Mouse (Mus musculus) brain, adult 2 months (tissue): ENCODE results near the gene Agbl1.

Experiments used
- DNase-seq: peaks from one replicate; pipeline ENCODE4 v3.0.0; 2011; ENCODE audit warnings: low read depth, low spot score

Gene Agbl1

DNA sequence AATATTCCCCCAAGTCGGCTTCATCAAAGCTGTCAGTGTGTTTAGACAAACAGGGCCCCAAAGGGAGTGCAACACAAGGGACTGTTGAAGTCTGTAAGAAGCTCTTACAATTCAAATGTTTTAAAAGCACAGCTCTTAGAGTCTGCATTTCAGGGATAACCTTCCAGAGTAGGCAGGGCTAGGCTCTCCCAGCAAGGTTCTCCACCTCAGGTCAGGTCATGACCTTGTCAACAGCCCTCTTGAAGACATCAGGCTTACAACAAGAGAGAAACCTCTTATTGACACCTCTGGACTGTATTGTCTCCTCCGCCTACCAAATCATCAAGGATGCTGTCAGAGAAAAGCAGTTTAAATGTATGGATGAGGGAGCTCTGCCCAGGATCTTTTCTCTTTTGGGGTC lies 692.0 kb downstream of the Agbl1 start:
- no peak for DNase-seq

DNA sequence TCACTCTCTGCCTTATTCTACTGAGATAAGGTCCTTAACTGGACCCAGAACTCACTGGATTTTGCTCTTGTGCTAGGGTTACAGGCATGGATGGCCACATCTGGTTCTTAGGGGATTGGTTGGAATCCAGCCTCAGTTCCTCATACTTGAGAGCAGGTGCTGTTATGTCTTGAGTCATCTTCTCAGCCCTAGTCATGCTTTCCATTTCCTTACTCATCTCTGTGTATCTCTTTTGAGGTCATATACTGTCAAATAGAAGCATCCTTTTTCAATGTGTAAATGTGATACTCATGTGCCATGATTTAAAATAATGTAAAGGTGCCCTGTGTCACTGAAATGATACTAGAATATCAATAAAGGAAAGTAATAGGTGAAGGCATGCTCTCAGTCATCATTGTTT lies 705.5 kb downstream of the Agbl1 start:
- DNase-seq, result no peak

DNA sequence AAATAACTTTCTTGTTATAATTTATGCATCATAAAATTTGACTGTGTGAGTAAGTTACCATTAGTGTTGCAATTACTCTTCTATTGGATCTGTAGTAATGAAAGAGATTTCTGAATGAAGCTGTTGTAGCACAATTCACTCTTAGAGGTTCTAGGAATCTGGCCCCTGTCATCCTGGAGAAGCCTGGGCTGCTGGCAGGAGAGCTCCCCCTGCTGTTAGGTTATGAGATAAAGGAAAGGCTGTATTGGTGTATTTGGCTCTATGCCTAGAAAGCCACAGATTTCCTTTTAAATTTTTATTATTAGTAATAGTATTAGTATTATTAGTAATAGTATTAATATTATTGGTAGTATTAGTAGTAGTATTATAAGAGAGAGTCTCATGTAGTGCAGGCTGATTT lies 711.8 kb downstream of the Agbl1 start:
- peak; percentile 57 for DNase-seq

DNA sequence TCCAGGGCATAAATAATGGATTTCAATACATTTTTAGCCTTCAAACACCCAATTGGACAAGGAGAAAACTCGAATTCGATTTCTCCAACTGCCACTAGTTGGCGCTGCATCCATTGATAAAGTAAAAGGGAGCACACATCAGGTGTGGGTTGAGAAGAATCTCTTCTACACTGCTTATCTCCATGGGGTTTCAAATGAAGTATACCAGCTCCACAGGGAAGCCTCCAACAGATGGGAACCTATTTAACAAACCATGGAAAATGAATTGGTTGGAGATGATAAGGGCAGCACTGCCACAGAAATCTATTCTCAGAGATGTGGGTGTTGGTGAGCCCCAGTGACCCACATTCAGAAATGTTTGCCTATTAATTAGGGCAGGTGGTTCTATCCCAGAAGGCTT lies 741.6 kb downstream of the Agbl1 start:
- DNase-seq, result peak; percentile 49

DNA sequence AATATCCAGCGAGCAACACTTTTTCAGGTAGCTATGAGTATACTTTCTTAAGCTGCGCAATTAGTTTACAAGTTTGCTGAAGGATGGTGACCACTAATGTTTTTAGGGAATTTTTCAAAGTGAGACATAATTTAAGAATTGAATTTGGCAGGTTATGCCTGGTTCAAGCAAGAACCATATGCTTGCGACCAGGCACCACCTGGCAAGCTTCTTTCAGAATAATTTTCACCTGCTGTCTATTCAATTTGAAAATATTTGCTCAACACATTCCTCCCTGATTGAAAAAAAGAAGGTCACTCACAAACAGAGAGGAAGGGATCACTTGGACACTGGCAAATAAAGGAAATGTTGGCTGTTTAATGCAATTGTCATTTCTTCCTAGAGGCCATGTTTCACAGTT lies 779.9 kb downstream of the Agbl1 start:
- DNase-seq, result peak; percentile 26

DNA sequence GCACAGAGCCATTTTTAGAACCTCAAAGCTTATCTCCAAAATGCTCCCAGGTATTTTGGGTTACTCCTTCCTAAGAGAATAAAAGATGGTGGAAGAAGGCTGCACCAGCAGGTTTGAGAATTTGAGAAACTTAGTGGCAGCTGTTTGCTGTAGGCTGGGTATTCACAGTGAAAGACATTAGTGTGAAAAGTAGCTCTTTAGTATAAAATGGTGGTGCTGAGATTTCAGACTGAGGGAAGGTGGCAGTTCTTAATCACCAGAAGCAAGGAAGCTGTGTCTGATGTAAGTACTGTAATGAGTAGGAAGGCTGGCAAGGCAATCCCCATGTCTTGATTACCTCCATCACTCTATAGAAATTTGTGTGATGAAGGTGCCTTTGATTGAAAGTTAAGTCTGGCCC lies 799.3 kb downstream of the Agbl1 start:
- DNase-seq, result peak; percentile 29

DNA sequence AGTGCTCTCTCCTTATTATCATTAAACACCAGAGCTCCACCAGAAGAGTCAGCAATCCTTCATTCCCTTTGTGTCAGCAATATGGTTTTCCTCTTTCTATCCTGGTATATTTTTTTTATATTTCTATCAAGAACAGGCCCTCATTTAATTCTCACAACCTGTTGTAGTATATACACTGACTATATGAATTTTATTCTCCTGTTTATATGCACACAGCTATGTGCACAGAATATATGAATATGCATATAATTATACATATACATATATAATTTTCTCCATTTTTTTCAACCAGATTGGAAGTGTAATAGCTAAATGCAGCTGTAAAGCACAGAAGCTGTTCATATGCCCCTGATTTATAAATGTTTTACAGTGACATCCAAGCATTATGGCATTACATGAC lies 846.3 kb downstream of the Agbl1 start:
- no peak for DNase-seq

DNA sequence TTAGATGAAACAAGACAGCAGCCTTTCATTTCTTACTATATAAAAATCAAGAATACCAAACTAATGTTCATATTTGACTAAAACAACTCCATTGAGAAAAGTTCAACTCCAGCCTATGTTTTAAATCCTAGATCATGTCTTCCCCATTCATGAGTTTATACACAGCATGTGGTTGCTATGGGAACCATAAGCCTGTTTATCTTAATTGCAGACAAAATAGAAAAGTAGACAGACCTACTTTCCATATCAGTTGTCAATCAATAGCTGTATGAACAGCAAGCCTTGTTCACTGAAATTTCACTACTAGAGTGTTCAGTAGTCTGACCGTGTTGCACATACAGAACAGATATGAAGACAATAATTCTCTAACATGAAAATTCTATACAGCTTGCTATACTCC lies 857.6 kb downstream of the Agbl1 start:
- DNase-seq, result no peak

DNA sequence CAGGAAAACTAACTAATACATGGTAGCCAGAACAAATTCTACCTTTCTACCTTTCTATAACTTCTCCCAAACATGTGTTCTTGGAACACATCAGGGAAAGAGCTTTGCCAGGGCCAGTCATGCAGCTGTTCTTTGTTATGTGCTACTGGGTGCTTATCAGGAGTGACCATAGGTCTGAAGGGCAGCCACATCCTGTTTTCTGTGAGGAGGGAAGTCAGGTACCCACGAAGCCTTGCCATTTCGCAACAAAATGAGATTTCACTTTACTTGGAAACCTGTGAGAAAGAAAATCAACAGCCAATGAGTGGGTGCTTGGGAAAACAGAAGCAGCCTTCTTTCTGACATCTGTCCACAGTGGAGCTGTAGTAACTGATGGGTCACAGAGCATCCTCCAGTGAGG lies 865.5 kb downstream of the Agbl1 start:
- DNase-seq, result no peak

DNA sequence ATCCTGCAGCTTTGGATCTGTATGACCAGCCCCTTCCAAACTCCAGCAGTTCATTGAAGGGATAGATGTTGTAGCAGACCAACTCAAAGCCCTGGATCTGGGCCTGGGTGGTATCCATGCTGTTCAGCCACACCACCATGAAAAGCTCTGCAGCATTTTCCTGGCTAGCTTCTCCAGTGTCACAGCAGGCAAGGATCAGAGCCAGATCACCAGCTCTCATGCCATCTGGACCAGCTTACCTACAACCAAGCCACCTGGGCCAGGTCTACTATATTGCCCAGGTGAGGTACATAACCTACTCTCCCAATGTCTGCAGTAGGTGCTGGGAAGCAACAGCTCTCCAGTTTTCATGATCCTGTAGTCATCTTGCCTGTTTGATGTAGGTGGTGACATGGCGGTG lies 884.3 kb downstream of the Agbl1 start:
- DNase-seq, result no peak

DNA sequence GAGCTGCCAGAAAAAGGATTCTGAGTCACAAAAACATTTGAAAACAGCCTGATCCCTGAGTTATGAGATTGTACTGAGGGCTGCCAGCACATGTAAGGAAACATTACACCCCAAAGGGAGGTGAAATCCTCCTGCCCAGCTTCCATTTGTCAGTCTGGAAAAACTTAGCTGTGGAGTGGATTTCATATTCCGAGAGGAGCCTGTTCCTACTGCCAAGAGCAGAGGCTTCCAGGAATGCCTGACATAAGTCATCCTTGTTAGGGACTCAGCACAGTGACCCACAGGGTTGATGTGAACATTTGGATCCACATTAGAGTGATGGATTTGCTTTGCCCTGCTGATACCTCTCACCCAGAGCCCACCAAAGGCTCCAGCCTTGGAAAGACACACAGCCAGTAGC lies 899.4 kb downstream of the Agbl1 start:
- DNase-seq, result peak; percentile 16

DNA sequence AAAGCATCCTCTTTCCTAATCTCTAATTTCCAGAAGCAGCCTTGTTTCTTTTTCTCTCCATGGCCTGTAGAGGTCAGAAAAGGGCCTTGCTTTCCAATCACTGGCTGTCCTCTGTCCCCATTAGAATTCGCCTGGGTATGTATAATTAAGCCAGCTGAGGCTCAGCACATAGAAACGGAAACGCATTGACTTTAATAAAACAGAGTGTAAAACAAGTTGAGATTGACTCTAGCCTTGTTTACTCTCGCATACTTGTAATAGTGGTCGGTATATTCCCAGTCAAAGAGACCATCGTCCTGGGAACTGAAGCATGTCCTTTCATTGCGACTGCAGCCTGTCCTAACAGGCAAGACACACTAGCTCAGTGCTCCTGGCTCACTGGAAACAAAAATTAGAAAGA lies 902.3 kb downstream of the Agbl1 start:
- DNase-seq, result peak; percentile 62

DNA sequence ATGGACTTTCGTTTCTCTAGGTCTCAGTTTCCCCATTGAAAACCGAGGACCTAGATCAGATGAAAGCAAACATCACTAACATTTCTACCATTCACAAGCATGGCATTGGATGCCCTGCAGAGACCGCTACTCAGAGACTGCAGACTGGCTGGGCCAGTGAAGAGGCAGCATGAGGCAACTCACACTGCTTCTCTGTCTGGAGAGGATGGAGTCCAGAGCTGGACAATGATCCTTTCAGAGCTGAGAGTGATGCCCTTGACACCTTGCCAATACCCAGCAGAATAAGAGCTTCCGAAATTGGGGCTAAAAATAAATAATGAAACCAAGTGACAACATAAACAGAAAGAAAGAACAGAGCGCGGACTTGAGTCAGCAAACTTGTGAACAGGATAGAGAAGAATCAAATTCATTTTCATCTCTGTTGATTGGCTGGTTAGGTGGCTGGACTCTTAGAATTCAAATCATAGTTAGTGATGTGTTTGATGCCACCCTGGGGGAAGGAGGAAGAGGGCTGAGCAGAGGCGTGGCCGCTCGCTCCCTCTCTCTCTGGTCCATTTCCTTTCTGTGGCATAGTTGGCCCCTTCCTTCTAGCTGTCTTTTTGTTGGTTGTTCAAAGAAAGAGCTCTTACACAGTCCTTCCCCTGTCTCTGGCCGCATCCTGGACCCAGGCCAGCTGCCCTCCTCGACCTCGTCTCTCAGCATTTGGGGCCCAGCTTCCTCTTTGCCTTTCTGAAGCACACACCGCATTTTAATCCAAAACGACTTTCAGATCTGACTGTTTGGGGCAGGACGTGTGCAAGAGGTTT lies 903.1 kb downstream of the Agbl1 start:
- DNase-seq, result peak; percentile 72

DNA sequence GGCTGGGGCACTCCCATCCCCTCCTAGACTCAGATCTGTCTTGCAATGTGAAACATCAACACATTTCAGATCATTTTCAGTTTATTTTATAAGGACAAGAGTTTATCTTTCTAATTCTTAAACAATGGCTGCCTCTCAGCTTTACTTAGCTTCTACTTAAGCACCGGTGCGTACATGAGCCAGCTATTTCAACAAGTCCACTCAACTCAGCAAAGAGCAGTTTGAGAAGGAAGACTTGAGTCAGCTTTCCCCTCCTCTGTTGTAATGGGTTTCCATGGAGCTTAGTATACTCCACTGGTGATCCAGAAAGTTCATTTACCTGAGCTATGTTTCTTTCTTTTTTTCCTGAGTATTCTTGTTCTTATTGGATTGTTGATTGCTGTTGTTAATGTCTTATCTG lies 905.2 kb downstream of the Agbl1 start:
- no peak for DNase-seq

DNA sequence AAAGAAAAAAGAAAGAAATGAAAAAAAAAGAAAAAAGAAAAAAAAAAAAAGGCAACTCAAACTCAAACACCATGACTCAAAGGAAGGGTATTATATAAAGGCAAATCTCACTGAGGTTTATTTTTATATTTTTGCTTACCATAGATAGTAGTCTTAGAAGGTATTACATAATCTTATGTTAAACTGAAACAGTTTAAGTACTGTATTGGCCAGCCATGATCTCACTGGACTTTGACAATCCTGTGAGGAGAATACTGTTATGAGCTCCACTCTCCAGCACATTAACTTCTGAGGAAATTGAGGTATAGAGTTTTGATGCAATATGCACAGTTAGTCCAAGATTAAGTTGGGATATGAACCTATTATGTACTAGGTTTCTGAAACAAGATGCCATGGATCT lies 909.0 kb downstream of the Agbl1 start:
- DNase-seq, result no peak

DNA sequence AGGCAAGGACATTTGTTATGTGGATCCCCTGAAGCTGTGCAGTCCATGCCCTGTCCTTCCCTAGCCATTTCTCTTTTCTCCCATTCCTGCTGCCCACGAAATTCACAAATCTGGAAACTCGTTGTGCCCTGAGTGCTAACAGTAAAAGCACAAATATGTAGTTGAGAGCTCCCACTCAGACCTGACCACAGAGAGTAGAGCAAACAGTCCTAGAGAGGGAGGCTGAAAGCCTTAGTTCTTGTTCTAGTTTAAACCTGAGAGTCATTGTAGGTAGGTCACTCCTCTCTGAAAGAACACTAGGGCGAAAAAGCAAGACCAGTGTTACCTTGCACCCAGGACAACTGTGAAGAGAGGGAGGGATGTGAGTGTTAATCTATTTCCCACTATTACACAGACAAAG lies 917.8 kb downstream of the Agbl1 start:
- no peak for DNase-seq

DNA sequence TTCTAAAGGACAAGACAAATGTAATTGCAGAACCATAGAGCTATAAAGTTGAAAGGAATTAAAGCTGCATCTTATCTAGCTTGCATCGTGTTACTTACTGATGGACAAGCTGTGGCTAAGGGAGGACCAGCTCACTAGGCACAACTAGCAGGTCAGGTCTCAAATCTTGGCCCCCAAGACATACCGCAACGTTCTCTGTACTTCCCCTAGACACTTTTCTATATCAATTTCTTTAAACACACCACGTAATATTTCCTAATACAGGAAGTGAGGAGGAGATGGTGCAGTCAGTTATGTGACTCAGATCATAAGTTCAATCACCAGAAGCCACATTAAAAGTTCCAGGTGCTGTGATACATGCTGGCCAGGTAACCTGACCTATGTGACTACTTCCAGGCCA lies 919.1 kb downstream of the Agbl1 start:
- no peak for DNase-seq

DNA sequence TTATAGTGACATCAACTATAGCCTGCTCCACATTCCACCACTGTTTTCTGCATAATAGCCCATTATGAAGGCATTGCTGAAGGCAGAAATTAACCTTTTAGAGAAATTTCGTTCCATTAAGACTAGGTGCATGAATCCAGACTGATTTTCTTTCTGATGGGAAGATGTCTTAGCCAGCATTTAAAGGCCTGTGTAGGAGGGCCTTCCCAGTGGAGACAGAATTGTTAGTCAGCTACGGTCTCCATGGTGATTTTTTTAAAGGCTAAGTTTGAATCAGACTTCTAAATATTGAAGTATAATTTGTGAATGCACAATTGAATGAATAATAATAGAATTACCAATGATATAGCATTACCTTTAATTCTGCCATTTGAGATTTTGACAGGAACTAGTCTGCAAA lies 920.2 kb downstream of the Agbl1 start:
- peak; percentile 70 for DNase-seq

DNA sequence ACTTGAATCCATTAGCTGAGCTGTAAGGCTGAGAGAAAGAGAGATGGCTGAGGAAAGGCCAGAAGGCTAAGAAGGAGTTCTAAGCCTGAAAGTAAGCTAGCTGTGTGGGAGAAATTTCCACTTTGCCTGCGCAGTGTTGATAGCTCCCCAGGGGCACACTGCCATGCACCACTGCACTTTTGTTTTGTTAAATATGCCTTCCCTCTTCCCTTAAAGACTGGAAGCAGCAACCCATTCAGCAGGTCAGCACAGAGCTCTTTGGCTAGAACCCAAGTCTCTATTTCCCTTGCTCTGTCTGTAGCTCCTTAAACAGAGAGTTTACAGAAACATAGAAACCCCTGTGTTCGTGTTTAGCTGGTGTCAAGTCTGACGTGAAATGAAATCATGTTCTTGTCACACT lies 922.7 kb downstream of the Agbl1 start:
- peak; percentile 9 for DNase-seq

DNA sequence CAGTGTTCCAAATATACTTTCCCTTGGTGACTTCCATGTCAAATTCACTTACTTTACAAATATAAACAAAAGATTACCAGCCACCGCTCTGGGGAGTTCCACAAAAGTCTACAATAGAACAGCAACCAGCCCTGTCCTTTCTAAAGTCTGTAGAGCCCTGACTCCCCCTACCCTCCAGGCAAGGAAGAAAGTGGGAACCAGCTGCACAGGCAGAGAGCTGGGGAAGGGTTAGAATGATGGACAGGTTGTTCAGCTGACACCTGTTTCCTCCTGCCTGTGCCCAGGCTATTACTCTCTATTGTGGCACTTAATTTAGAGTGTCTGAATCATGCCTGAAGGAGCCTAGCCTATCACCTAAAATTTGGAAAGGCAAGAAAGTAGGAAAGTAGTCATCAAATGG lies 923.2 kb downstream of the Agbl1 start:
- no peak for DNase-seq

DNA sequence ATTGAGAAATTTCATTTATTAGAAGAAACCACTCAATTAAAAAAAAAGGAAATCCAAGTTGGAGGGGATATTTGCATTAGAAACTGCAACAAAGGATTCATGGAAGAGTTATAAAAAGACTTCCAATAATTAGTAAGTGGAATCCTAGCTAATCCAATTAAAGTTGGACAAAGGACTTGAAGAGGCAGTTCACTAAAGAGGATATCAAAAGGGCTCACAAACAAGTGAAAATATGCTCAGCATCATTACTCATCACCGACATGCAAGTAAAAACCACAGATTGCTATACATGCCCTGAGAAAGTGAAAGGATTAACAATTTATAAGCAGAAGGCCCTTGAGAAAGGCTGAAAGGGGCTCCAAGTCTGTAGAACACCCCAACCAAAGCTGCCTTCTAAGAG lies 935.2 kb downstream of the Agbl1 start:
- no peak for DNase-seq
